Mouse (Mus musculus): ENCODE measurements around the gene Acadm. TPM values are rescaled to one million over a fixed set of nuclear protein-coding genes. Genes with fewer than 3 reads are reported as not detected.

The Acadm gene
- polyA plus RNA-seq, 1 experiment from 2014 or later, result 84.6 TPM

- Histone ChIP-seq H3K4me1 (replicated peaks; ENCODE audit: control insufficient read depth, insufficient read depth, low read length) (peaks cover 3% of the 10 kb centered on the region), H3K4me2 (ENCODE audit: low read length) (no peak overlapping the region), H3K27me3 (replicated peaks; ENCODE audit: control insufficient read depth, insufficient read depth, low read length) (no peaks in the 10 kb centered on the region), H3K4me3 (ENCODE audit: low read depth, low read length) (no peak overlapping the region), H3K9me3 (ENCODE audit: control insufficient read depth, low read length) (no peaks in the 10 kb centered on the region), H3K27ac (ENCODE audit: low read depth) (no peak overlapping the region), H3K36me3 (ENCODE audit: control insufficient read depth, insufficient read depth, low read length) (no peaks in the 10 kb centered on the region), H3K9ac (ENCODE audit: low read length) (no peak overlapping the region)
- DNase-seq (ENCODE audit: low spot score) (no peak), ATAC-seq (replicated peaks; ENCODE audit: low FRiP score, low TSS enrichment, low read depth) (no peak)
- WGBS, result 79% methylated on average over 2 of the region's 2 CpGs
Measured at GRCm38 (mm10) chr3:153948176-153948575, 3.7 kb upstream of the Acadm start.

- no peaks in the 10 kb centered on the region for H3K36me3 ChIP-seq (ENCODE audit: control insufficient read depth, insufficient read depth, low read length)
- H3K9ac ChIP-seq (ENCODE audit: low read length), result no peak overlapping the region
- WGBS, result 73% methylated on average over 4 of the region's 4 CpGs
- H3K4me2 ChIP-seq (ENCODE audit: low read length), result no peak overlapping the region
- H3K4me1 ChIP-seq (replicated peaks; ENCODE audit: control insufficient read depth, insufficient read depth, low read length), result peaks cover 11% of the 10 kb centered on the region
- ATAC-seq (replicated peaks; ENCODE audit: low FRiP score, low TSS enrichment, low read depth) (no peak), DNase-seq (ENCODE audit: low spot score) (no peak)
- H3K27ac ChIP-seq (ENCODE audit: low read depth), result no peak overlapping the region
- H3K4me3 ChIP-seq (ENCODE audit: low read depth, low read length), result no peak overlapping the region
- no peaks in the 10 kb centered on the region for H3K27me3 ChIP-seq (replicated peaks; ENCODE audit: control insufficient read depth, insufficient read depth, low read length)
- no peaks in the 10 kb centered on the region for H3K9me3 ChIP-seq (ENCODE audit: control insufficient read depth, low read length)
Measured at GRCm38 (mm10) chr3:153947271-153947670, 2.8 kb upstream of the Acadm start.

- 1% methylated on average over 19 of the region's 19 CpGs for WGBS
- DNase-seq (ENCODE audit: low spot score), result no peak
- Histone ChIP-seq H3K27ac (ENCODE audit: low read depth) (peak overlapping the region; percentile 62), H3K4me2 (ENCODE audit: low read length) (peak overlapping the region; percentile 69), H3K4me1 (replicated peaks; ENCODE audit: control insufficient read depth, insufficient read depth, low read length) (peaks cover 11% of the 10 kb centered on the region), H3K9ac (ENCODE audit: low read length) (peak overlapping the region; percentile 74), H3K4me3 (ENCODE audit: low read depth, low read length) (peak overlapping the region; percentile 76), H3K36me3 (ENCODE audit: control insufficient read depth, insufficient read depth, low read length) (0 out of 2 replicates have a peak, but pooled peaks cover 13% of the 10 kb centered on the region), H3K27me3 (replicated peaks; ENCODE audit: control insufficient read depth, insufficient read depth, low read length) (no peaks in the 10 kb centered on the region), H3K9me3 (ENCODE audit: control insufficient read depth, low read length) (no peaks in the 10 kb centered on the region)
- ATAC-seq (replicated peaks; ENCODE audit: low FRiP score, low TSS enrichment, low read depth), result no peak; the same call in none of the 2 replicates
Measured at GRCm38 (mm10) chr3:153943901-153944334, 514 bp downstream of the Acadm start.

GRCm38 (mm10) chr3:153943003-153943640 lies 1.3 kb downstream of the Acadm start:
- peaks cover 21% of the 10 kb centered on the region; the same call in 1 of the 2 replicates for H3K36me3 ChIP-seq (ENCODE audit: control insufficient read depth, insufficient read depth, low read length)
- H3K9ac ChIP-seq (ENCODE audit: low read length), result peak overlapping the region; percentile 74
- H3K27ac ChIP-seq (ENCODE audit: low read depth), result peak overlapping the region; percentile 62; the same call in 1 of the 2 replicates
- 23% methylated on average over 12 of the region's 12 CpGs for WGBS
- H3K9me3 ChIP-seq (ENCODE audit: control insufficient read depth, low read length), result no peaks in the 10 kb centered on the region
- ATAC-seq (replicated peaks; ENCODE audit: low FRiP score, low TSS enrichment, low read depth), result no peak
- H3K4me2 ChIP-seq (ENCODE audit: low read length), result peak overlapping the region; percentile 69
- peaks cover 11% of the 10 kb centered on the region for H3K4me1 ChIP-seq (replicated peaks; ENCODE audit: control insufficient read depth, insufficient read depth, low read length)
- H3K4me3 ChIP-seq (ENCODE audit: low read depth, low read length), result peak overlapping the region; percentile 76
- H3K27me3 ChIP-seq (replicated peaks; ENCODE audit: control insufficient read depth, insufficient read depth, low read length), result no peaks in the 10 kb centered on the region
- DNase-seq (ENCODE audit: low spot score), result no peak

GRCm38 (mm10) chr3:153941613-153942012 lies 2.8 kb downstream of the Acadm start:
- DNase-seq (ENCODE audit: low spot score) (no peak), ATAC-seq (replicated peaks; ENCODE audit: low FRiP score, low TSS enrichment, low read depth) (no peak)
- peaks cover 36% of the 10 kb centered on the region for H3K36me3 ChIP-seq (ENCODE audit: control insufficient read depth, insufficient read depth, low read length)
- no peak overlapping the region for H3K4me2 ChIP-seq (ENCODE audit: low read length)
- H3K27ac ChIP-seq (ENCODE audit: low read depth), result no peak overlapping the region
- no peak overlapping the region for H3K4me3 ChIP-seq (ENCODE audit: low read depth, low read length)
- H3K27me3 ChIP-seq (replicated peaks; ENCODE audit: control insufficient read depth, insufficient read depth, low read length), result no peaks in the 10 kb centered on the region
- 94% methylated on average over 13 of the region's 13 CpGs for WGBS
- no peaks in the 10 kb centered on the region for H3K9me3 ChIP-seq (ENCODE audit: control insufficient read depth, low read length)
- H3K9ac ChIP-seq (ENCODE audit: low read length), result no peak overlapping the region
- H3K4me1 ChIP-seq (replicated peaks; ENCODE audit: control insufficient read depth, insufficient read depth, low read length), result peaks cover 11% of the 10 kb centered on the region

- WGBS, result 94% methylated on average over 9 of the region's 9 CpGs
- DNase-seq (ENCODE audit: low spot score), result no peak
- Histone ChIP-seq H3K36me3 (ENCODE audit: control insufficient read depth, insufficient read depth, low read length) (peaks cover 44% of the 10 kb centered on the region), H3K27ac (ENCODE audit: low read depth) (no peak overlapping the region), H3K9me3 (ENCODE audit: control insufficient read depth, low read length) (no peaks in the 10 kb centered on the region), H3K27me3 (replicated peaks; ENCODE audit: control insufficient read depth, insufficient read depth, low read length) (no peaks in the 10 kb centered on the region), H3K4me1 (replicated peaks; ENCODE audit: control insufficient read depth, insufficient read depth, low read length) (peaks cover 11% of the 10 kb centered on the region), H3K4me3 (ENCODE audit: low read depth, low read length) (no peak overlapping the region), H3K4me2 (ENCODE audit: low read length) (no peak overlapping the region), H3K9ac (ENCODE audit: low read length) (no peak overlapping the region)
- no peak for ATAC-seq (replicated peaks; ENCODE audit: low FRiP score, low TSS enrichment, low read depth)
Measured at GRCm38 (mm10) chr3:153940486-153940885, 3.9 kb downstream of the Acadm start.

- DNase-seq (ENCODE audit: low spot score) (no peak), ATAC-seq (replicated peaks; ENCODE audit: low FRiP score, low TSS enrichment, low read depth) (no peak)
- Histone ChIP-seq H3K27ac (ENCODE audit: low read depth) (no peak overlapping the region), H3K36me3 (ENCODE audit: control insufficient read depth, insufficient read depth, low read length) (peaks cover 49% of the 10 kb centered on the region), H3K4me2 (ENCODE audit: low read length) (no peak overlapping the region), H3K4me1 (replicated peaks; ENCODE audit: control insufficient read depth, insufficient read depth, low read length) (peaks cover 11% of the 10 kb centered on the region), H3K4me3 (ENCODE audit: low read depth, low read length) (no peak overlapping the region), H3K27me3 (replicated peaks; ENCODE audit: control insufficient read depth, insufficient read depth, low read length) (no peaks in the 10 kb centered on the region), H3K9ac (ENCODE audit: low read length) (no peak overlapping the region), H3K9me3 (ENCODE audit: control insufficient read depth, low read length) (no peaks in the 10 kb centered on the region)
- WGBS, result 89% methylated on average over 8 of the region's 8 CpGs
Measured at GRCm38 (mm10) chr3:153940021-153940420, 4.4 kb downstream of the Acadm start.

- 92% methylated on average over 17 of the region's 17 CpGs for WGBS
- DNase-seq (ENCODE audit: low spot score), result no peak
- Histone ChIP-seq H3K4me2 (ENCODE audit: low read length) (no peak overlapping the region), H3K4me1 (replicated peaks; ENCODE audit: control insufficient read depth, insufficient read depth, low read length) (no peaks in the 10 kb centered on the region), H3K27ac (ENCODE audit: low read depth) (no peak overlapping the region), H3K4me3 (ENCODE audit: low read depth, low read length) (no peak overlapping the region), H3K9me3 (ENCODE audit: control insufficient read depth, low read length) (no peaks in the 10 kb centered on the region), H3K27me3 (replicated peaks; ENCODE audit: control insufficient read depth, insufficient read depth, low read length) (no peaks in the 10 kb centered on the region), H3K36me3 (ENCODE audit: control insufficient read depth, insufficient read depth, low read length) (peaks cover 75% of the 10 kb centered on the region), H3K9ac (ENCODE audit: low read length) (no peak overlapping the region)
- ATAC-seq (replicated peaks; ENCODE audit: low FRiP score, low TSS enrichment, low read depth), result no peak
Measured at GRCm38 (mm10) chr3:153937116-153937810, 7.2 kb downstream of the Acadm start.

Data from intestine, embryonic 14.5 days (tissue).